13 mouse cellular contexts compared by ENCODE assay signal in the genomic region with DNA sequence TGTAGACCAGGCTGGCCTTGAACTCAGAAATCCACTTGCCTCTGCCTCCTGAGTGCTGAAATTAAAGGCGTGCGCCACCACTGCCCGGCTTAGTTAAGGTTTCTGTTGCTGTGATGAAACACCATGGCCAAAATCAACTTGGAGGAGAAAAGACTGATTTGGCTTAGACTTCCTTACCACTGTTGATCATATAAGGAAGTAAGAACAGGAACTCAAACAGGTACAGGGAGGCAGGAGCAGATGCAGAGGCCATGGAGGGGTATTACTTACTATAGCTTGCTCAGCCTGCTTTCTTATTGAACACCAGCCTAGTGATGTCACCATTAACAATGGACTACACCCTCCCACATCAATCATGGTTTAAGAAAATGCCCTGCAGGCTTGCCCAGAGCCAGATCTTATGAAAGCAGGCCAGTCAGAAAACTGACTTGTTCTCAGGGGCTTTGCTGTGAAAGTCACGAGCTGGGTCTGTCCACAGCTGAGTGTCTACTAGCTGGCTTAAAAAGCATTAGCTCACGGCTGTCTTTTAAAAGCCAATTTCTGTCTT.
"Had no signal": no experiment of that assay in that cellular context is flagged by ENCODE, and none has a peak within 500 bp of the region (broad histone marks: within the 10 kb centered on the region; RNA-seq: fewer than 3 reads in every experiment).

No protein-coding gene starts in this region.

- H3K9ac ChIP-seq: limb, embryonic 13.5 days; liver, embryonic 14.5 days; neural tube, embryonic 12.5 days had no signal

- H3K36me3 ChIP-seq: limb, embryonic 13.5 days; neural tube, embryonic 12.5 days had no signal

- H3K4me3 ChIP-seq: layer of hippocampus, adult 2 months; limb, embryonic 13.5 days; megakaryocyte, embryonic 14.5 days; neural tube, embryonic 12.5 days had no signal

- H3K4me1 ChIP-seq: limb, embryonic 13.5 days; megakaryocyte, embryonic 14.5 days; neural tube, embryonic 12.5 days had no signal

- H3K9me3 ChIP-seq: limb, embryonic 13.5 days; neural tube, embryonic 12.5 days had no signal

- H3K27ac ChIP-seq: kidney, postnatal 0 days; layer of hippocampus, adult 2 months; limb, embryonic 13.5 days; liver, embryonic 14.5 days; neural tube, embryonic 12.5 days had no signal

- H3K4me2 ChIP-seq: limb, embryonic 13.5 days; neural tube, embryonic 12.5 days had no signal

- DNase-seq: kidney, adult 11 months; kidney, adult 9 months; kidney, postnatal 4 days; left cerebral cortex, postnatal 4 days; lung, adult 18-20 months; right cerebral cortex, postnatal 14 days; thymus, postnatal 4 days had no signal

- H3K27me3 ChIP-seq: limb, embryonic 13.5 days; megakaryocyte, embryonic 14.5 days; neural tube, embryonic 12.5 days had no signal
